Mouse (Mus musculus) common myeloid progenitor, adult 5-6 weeks (primary cell): Measurements from ENCODE around the gene Trpv2. TPM values are rescaled to one million over a fixed set of nuclear protein-coding genes. Genes with fewer than 3 reads are reported as not detected.
"Not testable (repeated sequence)": the region's sequence is repeated elsewhere in the genome, so short reads cannot be mapped to it uniquely, and the experiment has no call there.

Experiments used
- ATAC-seq: replicated peaks from 2 replicates; pipeline ENCODE4 v1.8.0; 2016; ENCODE audit warnings: low read depth, mild to moderate bottlenecking, moderate TSS enrichment, inconsistent platforms; ENCODE audit not compliant: poor library complexity, severe bottlenecking
- total RNA-seq: library from RNA; stranded (forward); fragments of 200-1000, 187-1606 nt; gene quantifications from 2 replicates; pipeline ENCODE4 v1.2.3, GENCODE M21; 2017

Trpv2 gene
- total RNA-seq, 1 experiment from 2014 or later = 15.9 TPM

- ATAC-seq = no peak
These were observed 70.5 kb downstream of the Trpv2 start for GRCm38 (mm10) chr11:62644602-62645336.

DNA sequence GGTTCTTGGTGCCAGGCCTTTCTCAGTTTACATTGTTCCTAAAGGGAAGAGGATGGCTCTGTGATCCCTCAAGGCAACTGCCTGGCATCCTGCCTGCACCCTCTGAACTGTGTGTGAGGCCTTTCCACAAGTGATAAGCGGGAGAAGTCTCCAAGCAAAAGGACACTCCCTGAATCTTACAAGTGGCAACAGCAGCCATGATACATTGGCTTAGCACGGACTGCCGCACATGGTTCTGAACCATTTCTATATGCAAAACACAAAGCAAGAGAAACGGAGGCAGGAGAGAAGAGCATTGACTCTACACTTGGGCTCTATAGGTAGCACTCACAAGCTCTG is 71.0 kb downstream of the Trpv2 start:
- ATAC-seq = no peak

DNA sequence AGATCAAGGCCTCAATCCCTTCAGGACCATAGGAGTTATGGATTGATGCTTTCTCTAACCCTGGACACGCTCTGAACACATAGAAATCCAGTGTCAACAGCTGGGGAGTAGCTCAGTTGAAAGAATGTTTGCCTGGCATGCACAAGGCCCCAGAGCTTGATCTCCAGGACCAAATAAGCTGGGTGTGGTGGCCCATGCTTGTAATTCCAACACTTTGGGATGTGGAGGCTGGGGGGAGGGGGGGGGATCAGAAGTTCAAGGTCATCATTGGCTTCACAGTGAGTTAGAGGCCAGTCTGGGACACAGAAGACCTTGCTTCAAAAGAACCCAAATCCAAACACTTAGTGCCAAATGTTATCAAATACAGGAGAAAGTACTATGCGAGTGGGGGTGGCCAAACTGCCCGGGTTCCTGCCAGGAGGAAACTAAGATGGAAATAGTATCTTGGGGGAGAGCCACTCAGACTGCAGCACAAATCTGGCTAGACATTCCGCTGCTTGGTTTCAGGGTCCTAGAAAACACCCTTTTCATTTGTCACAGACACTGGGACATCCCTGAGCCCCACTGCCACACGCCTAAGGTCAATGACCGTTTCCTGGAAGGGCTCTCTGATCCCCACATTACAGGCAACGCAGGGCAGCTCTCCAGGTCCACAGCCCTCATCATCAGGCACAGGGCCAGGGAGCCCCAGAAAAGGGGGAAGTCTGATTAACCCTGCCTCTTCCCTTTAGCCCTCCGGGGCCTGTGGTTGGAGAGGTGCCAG is 71.6 kb downstream of the Trpv2 start:
- ATAC-seq = peak; percentile 53

- ATAC-seq = peak; percentile 7; the same call in 1 of the 2 replicates
These were observed 72.2 kb downstream of the Trpv2 start for GRCm38 (mm10) chr11:62646495-62646843.

- no peak for ATAC-seq
These were observed 72.8 kb downstream of the Trpv2 start for GRCm38 (mm10) chr11:62646958-62647515.

DNA sequence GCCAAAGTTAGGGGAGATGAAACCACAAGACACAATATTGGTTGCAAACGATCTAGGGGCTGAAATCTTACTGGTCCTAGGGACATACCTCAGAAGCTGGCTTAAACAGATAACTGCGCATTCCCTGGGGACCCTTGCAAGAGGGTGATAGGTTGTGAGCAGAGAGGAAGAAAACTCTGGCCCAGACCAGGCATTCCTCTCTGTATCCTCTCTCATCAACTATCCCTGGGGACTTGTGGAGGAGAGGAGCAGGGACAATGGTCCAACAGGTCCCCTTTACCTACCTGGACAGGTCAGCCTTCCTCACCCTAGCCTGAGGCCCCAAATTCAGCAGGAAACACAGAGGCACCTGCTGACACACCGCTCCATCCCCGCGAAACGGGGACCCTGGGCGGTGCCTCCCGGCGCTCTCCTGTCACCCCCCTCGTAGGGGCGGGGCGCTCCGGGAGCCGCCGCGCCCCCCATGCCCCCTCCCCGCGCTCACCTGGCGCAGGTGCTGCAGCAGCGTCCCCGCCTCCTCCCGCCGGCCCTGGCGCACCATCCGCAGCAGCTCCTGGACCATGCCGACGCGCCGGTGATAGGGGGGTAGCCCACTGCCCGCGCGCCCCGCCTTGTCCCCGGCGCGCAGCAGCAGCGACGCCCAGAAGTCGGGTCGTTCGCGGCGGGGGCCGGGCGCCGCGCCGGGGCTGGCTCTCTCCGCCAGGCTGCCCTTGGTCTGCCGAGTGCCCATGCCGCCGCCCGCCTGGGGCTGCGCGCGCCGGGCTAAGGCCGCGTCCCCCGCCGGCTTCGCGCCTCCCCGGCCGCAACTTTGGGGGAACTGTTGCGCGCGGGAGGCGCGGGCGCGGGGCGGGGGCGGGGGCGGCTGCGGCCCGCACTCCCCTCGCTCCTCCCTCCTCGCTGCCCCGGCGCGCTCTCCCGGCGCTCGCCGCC is 73.6 kb downstream of the Trpv2 start, which contains the start of gene Lrrc75a:
Gene Lrrc75a (minus strand): TSS at position 863 of the 930 bp plus-strand sequence.
- no peak for ATAC-seq

DNA sequence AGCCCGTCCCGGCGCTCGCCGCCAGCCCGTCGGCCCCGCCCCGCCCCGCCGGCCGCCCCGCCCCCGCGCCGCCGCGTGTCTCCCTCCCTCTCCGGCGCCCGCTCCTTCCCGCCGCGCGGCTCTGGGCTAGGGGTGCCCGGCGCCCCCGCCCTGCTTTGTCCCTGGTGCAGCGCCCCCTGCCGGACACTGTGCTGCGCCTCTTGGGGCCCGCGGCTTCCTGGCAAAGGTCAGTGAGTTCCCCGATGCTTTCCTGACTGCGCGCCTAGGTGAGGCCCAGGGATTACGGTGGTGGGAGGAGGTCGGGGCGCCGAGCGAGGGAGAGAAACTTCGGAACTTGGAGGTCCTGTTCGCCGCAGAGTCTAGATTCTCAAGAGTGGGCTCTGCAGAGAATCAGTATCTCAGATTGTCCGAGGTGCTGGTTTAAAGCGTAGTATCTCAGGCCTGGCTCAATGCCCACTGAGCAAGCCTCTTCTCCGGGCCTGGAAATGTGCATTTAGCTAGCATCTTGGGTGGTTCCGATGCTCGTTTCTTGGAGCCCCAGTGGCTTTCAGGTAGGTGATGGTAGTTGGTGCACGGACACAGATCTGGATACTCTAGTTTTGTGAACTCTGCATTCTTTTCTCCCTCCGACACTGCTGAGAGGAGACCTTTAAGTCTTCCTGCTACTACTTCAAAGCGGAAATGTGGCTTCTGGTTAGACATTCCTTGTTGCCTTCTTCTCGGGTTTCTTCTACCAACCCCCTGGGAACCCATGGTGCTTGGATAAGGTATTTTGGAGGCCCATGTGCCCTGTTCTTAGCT is 74.5 kb downstream of the Trpv2 start, which contains the start of gene Mmgt2:
Gene Mmgt2 (plus strand): TSS at position 74 of the 801 bp plus-strand sequence.
- ATAC-seq = peak; percentile 74

- not testable (repeated sequence) for ATAC-seq
These were observed 75.5 kb downstream of the Trpv2 start for GRCm38 (mm10) chr11:62649803-62650202.

Other genes with a start within 250 kb of the Trpv2 start
- 3.3 and 4.3 TPM in 2 replicates for gene Pigl, start 116.0 kb upstream of the Trpv2 start, total RNA-seq
- 335 and 349 TPM in 2 replicates for gene Ncor1, start 115.9 kb upstream of the Trpv2 start, total RNA-seq
- 13.4 and 18.7 TPM in 2 replicates for gene Cenpv, start 35.2 kb upstream of the Trpv2 start, total RNA-seq
- gene Ubb, start 23.3 kb upstream of the Trpv2 start, total RNA-seq = 1,111 and 1,232 TPM in 2 replicates
- 1.8 and 6.9 TPM in 2 replicates for gene Lrrc75a, start 74.0 kb downstream of the Trpv2 start, total RNA-seq
- gene Mmgt2, start 74.2 kb downstream of the Trpv2 start, total RNA-seq = 13.0 and 28.6 TPM in 2 replicates
- gene Zfp287, start 157.4 kb downstream of the Trpv2 start, total RNA-seq = 1.6 and 3.9 TPM in 2 replicates
- not detected in 2 replicates for gene Gm10428, start 178.6 kb downstream of the Trpv2 start, total RNA-seq
- 4.2 and 5.1 TPM in 2 replicates for gene Zfp286, start 215.0 kb downstream of the Trpv2 start, total RNA-seq
- gene Trim16, start 245.7 kb downstream of the Trpv2 start, total RNA-seq = 16.1 and 16.3 TPM in 2 replicates